Comparison of ENCODE assay signal across 8 mouse cellular contexts in the genomic region with DNA sequence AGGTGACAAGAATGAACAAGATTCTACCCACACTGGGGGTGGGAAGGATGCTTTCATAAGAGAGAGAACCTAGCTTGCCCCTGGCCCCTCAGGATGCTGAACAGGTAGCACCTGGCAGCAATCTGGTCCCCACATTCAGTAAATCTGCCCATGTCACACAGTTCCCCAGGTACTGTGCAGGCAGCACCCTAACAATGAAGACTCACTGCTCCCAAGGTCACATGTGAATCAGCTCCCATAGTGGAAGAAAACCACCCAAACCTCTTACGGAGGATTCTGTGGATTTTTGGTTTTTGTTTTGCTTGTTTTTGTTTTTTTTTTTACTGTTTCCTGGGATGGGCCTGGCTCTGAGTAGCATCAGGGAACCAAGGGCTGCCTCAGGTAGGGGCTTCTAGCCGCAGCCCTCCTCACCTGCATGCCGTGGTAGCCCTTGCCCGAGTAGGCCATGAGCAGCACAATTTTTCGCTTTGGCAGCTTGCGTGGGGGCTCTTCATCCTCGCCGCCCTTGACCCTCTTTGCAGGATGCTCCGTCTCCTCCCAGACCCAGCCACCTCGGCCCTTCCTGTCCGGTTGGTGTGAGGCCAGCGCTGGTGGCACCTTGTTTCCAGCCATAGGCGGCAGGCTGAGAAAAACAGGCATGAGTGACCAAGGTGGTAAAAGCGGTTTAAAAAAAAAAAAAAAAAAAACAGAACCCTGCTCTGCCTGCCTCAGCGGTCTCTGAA. TPM values are rescaled to one million over a fixed set of nuclear protein-coding genes. Genes with fewer than 3 reads are reported as not detected.
DNase-seq lines count a peak whose midpoint lies in the region; ATAC-seq and TF ChIP-seq lines count a peak whose summit lies in the region.

No protein-coding gene starts in this region.

- H3K9me3 ChIP-seq in intestine, embryonic 15.5 days = no peaks in the 10 kb centered on the region

- no peaks in the 10 kb centered on the region for H3K27me3 ChIP-seq in liver, adult 2 months (ENCODE audit: control insufficient read depth, insufficient read depth, low read length)
- H3K27me3 ChIP-seq in intestine, embryonic 15.5 days (replicated peaks) = no peaks in the 10 kb centered on the region
- H3K27me3 ChIP-seq in myocyte (ENCODE audit: control insufficient read depth, insufficient read depth, insufficient read length) = no peaks in the 10 kb centered on the region

- H3K27ac ChIP-seq in liver, adult 2 months (replicated peaks; ENCODE audit: insufficient read depth, low read depth, low read length) = no peak overlapping the region
- no peak overlapping the region for H3K27ac ChIP-seq in embryonic fibroblast, embryonic 13.5 days (ENCODE audit: insufficient read depth, low read length)
- peak overlapping the region; percentile 70; the same call in 1 of the 2 replicates for H3K27ac ChIP-seq in intestine, embryonic 15.5 days

- H3K4me3 ChIP-seq in liver, adult 2 months (ENCODE audit: insufficient read depth, low read depth, low read length) = peak overlapping the region; percentile 76
- peak overlapping the region; percentile 91 for H3K4me3 ChIP-seq in embryonic fibroblast, embryonic 13.5 days (ENCODE audit: insufficient read depth, low read length)
- peak overlapping the region; percentile 84 for H3K4me3 ChIP-seq in intestine, embryonic 15.5 days (replicated peaks)
- peak overlapping the region; percentile 68 for H3K4me3 ChIP-seq in myocyte

- no peak for TF ChIP-seq CTCF in liver, adult 2 months (IDR thresholded peaks at IDR 0.05; ENCODE audit: low read depth, low read length)
- no peak for TF ChIP-seq CTCF in embryonic fibroblast, embryonic 13.5 days (IDR thresholded peaks at IDR 0.05; ENCODE audit: borderline replicate concordance, insufficient read depth, low read length)

- H3K4me2 ChIP-seq in intestine, embryonic 15.5 days (replicated peaks) = peak overlapping the region; percentile 74
- peak overlapping the region; percentile 84 for H3K4me2 ChIP-seq in myocyte (ENCODE audit: low read depth)

- peaks cover 6% of the 10 kb centered on the region for H3K4me1 ChIP-seq in liver, adult 2 months (ENCODE audit: control insufficient read depth, insufficient read depth, low read length)
- 0 out of 2 replicates have a peak, but pooled peaks cover 2% of the 10 kb centered on the region for H3K4me1 ChIP-seq in embryonic fibroblast, embryonic 13.5 days (ENCODE audit: control insufficient read depth, insufficient read depth, low read length)
- H3K4me1 ChIP-seq in intestine, embryonic 15.5 days (replicated peaks) = peaks cover 8% of the 10 kb centered on the region

- H3K9ac ChIP-seq in liver, adult 2 months (ENCODE audit: low read depth, low read length) = peak overlapping the region; percentile 35; the same call in 1 of the 2 replicates
- peak overlapping the region; percentile 83 for H3K9ac ChIP-seq in intestine, embryonic 15.5 days

- H3K36me3 ChIP-seq in liver, adult 2 months (ENCODE audit: control insufficient read depth, insufficient read depth, low read length) = no peaks in the 10 kb centered on the region
- H3K36me3 ChIP-seq in intestine, embryonic 15.5 days = peaks cover 18% of the 10 kb centered on the region
- peaks cover 7% of the 10 kb centered on the region for H3K36me3 ChIP-seq in myocyte (ENCODE audit: control insufficient read depth, insufficient read depth)

- WGBS in liver, adult 2 months = 21% methylated on average over 15 of the region's 15 CpGs
- WGBS in intestine, embryonic 15.5 days = 13% methylated on average over 15 of the region's 15 CpGs

- H3ac ChIP-seq in myocyte (ENCODE audit: control insufficient read depth, insufficient read length) = peak overlapping the region; percentile 57

- no peak for DNase-seq in liver, adult 2 months (ENCODE audit: extremely low read depth, low read depth, low spot score)
- DNase-seq in liver = no peak
- DNase-seq in gastrocnemius, postnatal 25 days = no peak
- DNase-seq in urinary bladder, postnatal 25 days (ENCODE audit: low spot score) = no peak
- DNase-seq in embryo, embryonic 11 days = no peak

- ATAC-seq in intestine, embryonic 15.5 days = no peak

- TF ChIP-seq POLR2A in liver, adult 2 months (IDR thresholded peaks at IDR 0.05; ENCODE audit: extremely low read depth, insufficient read depth, low read length) = no peak
- TF ChIP-seq POLR2A in embryonic fibroblast, embryonic 13.5 days (IDR thresholded peaks at IDR 0.05; ENCODE audit: low read depth, low read length) = no peak
- TF ChIP-seq POLR2A in myocyte (IDR thresholded peaks at IDR 0.05; ENCODE audit: insufficient read length, low read depth) = no peak

- no peaks in the 10 kb centered on the region; the same call in 1 of the 2 replicates for H3K79me2 ChIP-seq in liver, adult 2 months (ENCODE audit: control insufficient read depth, insufficient read depth, low read length)
- H3K79me2 ChIP-seq in myocyte (ENCODE audit: control insufficient read depth, insufficient read depth) = peaks cover 23% of the 10 kb centered on the region

TF ChIP-seq in myocyte, 11 proteins besides CTCF, POLR2A, EP300 and RAD21:
- TF ChIP-seq SRF (IDR thresholded peaks at IDR 0.05; ENCODE audit: control insufficient read depth, insufficient read length, low read depth) = no peak
- TF ChIP-seq REST (IDR thresholded peaks at IDR 0.05; ENCODE audit: insufficient read depth, insufficient read length) = no peak
- TF ChIP-seq POLR2AphosphoS2 (IDR thresholded peaks at IDR 0.05; ENCODE audit: insufficient read length, low read depth) = no peak
- TF ChIP-seq MYOG (IDR thresholded peaks at IDR 0.05; ENCODE audit: control insufficient read depth in 1 of 3, insufficient read depth in 1 of 3, insufficient read length in 2 of 3, low read depth in 2 of 3) = no peak

RNA-seq across cellular contexts. Expression of gene Pus1, which starts 1.0 kb away (rescaled TPM):
- total RNA-seq in liver, adult 2 months (2014; rRNA removed) = 11.6 and 14.5 TPM in 2 replicates
- polyA plus RNA-seq in liver, adult 2 months (2012; rRNA removed) = 14.5 and 19.2 TPM in 2 replicates
- polyA plus RNA-seq in embryonic fibroblast, embryonic 13.5 days (2011; ENCODE audit: insufficient read length, low read depth, missing spikeins) = 20.4 and 21.7 TPM in 2 replicates
- 64.1 and 69.3 TPM in 2 replicates for polyA plus RNA-seq in intestine, embryonic 15.5 days (2015; fragmentation: Nextera tagmentation; extraction: Ambion mirVana)
- 37.1 TPM for polyA plus RNA-seq in myocyte (2012; fragmentation: generic; extraction: Trizol)
- 10 to 100 TPM in 1 of 2 experiments, 1 to 10 TPM in 1; 9.8 to 10.8 TPM for total RNA-seq in gastrocnemius, postnatal 25 days (2021)

RNA-seq across cellular contexts. Expression of gene Ep400, which starts 8.9 kb away (rescaled TPM):
- 15.2 and 23.4 TPM in 2 replicates for total RNA-seq in liver, adult 2 months (2014; rRNA removed)
- polyA plus RNA-seq in liver, adult 2 months (2012; rRNA removed) = 11.4 and 15.4 TPM in 2 replicates
- 47.4 and 53.1 TPM in 2 replicates for polyA plus RNA-seq in embryonic fibroblast, embryonic 13.5 days (2011; ENCODE audit: insufficient read length, low read depth, missing spikeins)
- polyA plus RNA-seq in intestine, embryonic 15.5 days (2015; fragmentation: Nextera tagmentation; extraction: Ambion mirVana) = 33.6 and 37.4 TPM in 2 replicates
- 22.0 TPM for polyA plus RNA-seq in myocyte (2012; fragmentation: generic; extraction: Trizol)
- total RNA-seq in gastrocnemius, postnatal 25 days (2021) = 10 to 100 TPM; 23.0 to 25.9 TPM

RNA-seq across cellular contexts. Expression of gene Ulk1, which starts 30.5 kb away (rescaled TPM):
- 29.0 and 38.7 TPM in 2 replicates for total RNA-seq in liver, adult 2 months (2014; rRNA removed)
- 33.8 and 44.4 TPM in 2 replicates for polyA plus RNA-seq in liver, adult 2 months (2012; rRNA removed)
- 22.3 and 23.1 TPM in 2 replicates for polyA plus RNA-seq in embryonic fibroblast, embryonic 13.5 days (2011; ENCODE audit: insufficient read length, low read depth, missing spikeins)
- 10.3 and 12.4 TPM in 2 replicates for polyA plus RNA-seq in intestine, embryonic 15.5 days (2015; fragmentation: Nextera tagmentation; extraction: Ambion mirVana)
- polyA plus RNA-seq in myocyte (2012; fragmentation: generic; extraction: Trizol) = 23.9 TPM
- total RNA-seq in gastrocnemius, postnatal 25 days (2021) = 10 to 100 TPM; 33.0 to 43.3 TPM
